Mouse (Mus musculus) cerebellum, postnatal 14 days (tissue): ENCODE results near the gene Vcam1.

Source experiments
- DNase-seq, 2 experiments: peaks; one replicate each; pipeline ENCODE4 v3.0.0; 2021; ENCODE audit warnings: mixed read lengths in 2 of 2

Gene Vcam1

DNA sequence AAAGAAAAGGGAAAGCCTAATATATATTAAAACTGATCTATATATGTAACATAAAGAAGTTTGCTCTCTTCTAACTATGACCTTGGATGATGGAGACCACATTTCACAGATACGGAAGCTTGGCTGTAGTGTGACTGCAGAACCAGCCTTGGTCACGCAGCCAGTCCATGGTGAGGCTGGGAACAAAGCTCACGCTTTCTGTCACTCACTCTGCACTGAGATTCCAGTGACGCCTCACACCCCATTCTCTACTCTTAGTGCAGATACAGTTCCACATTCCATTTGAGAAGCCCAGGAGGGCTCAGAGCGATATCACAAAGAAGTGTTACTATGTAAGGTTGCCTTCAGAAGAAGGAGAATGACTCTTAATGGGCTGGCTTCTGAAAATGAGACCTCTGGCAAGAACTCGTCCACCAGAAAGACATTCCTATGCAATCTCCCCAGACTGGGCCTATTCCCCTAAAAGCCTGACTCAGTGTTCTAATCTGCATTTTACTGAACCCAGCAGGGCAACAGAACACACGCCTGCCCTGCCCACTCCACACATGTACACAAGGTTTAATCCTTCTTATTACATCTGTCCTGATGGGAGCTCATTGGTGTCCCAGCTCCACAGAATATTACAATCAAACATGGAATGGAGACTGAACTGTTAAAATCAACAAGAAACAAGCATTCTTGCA, 2.8 kb downstream of the Vcam1 start:
- DNase-seq: no peak

DNA sequence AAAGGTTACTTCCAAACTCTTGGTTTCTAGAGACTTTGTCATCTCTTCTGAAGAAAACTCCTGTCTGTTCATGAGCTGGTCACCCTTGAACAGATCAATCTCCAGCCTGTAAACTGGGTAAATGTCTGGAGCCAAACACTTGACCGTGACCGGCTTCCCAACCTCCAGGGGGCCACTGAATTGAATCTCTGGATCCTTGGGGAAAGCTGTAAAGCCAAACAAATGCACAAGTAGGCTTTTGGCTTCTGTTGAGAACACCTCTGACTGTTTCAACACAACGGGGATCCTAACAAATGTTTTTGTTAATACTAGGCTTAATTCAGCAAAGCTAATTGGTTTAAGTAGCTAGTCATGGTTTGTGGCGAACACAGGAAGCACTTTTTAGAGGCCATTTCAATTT, 3.4 kb downstream of the Vcam1 start:
- DNase-seq: no peak

DNA sequence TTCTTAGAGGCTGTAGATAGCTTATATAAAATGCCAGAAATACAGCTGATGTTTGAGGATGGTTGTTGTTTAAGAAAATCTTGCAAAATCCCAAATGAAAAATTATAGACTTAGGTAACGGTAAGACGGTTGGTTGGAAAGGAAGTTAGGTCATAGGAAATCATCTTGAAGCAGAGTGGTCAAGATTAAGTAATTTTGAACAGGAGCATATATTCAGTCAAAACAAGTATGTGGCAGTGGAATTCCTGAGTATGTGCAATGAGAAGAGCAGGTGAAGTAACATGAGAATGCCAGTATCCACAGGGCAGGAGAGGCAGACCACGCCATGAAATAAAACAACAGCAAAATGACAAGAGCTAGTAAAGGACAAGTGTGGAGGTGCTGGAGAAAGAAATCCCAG, 5.7 kb downstream of the Vcam1 start:
- DNase-seq: no peak

DNA sequence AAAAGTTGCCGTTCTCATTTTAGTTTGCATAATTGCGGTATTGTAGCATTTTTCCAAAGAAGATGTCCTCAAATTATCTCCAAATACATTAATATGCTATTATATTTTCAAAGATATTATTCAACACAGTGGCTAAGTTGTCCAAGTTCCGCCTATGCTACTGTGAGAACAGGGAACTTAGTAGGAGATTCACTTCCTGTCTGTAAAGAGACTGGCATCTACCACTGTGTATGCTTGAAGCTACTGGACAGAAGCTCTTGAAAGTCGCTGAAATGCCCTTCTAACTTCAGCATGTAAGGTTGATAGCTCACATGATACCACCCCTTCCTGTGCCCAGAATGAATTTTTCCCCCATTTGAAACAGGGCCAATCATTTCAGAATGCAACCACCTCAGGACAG, 6.8 kb downstream of the Vcam1 start:
- DNase-seq: no peak

DNA sequence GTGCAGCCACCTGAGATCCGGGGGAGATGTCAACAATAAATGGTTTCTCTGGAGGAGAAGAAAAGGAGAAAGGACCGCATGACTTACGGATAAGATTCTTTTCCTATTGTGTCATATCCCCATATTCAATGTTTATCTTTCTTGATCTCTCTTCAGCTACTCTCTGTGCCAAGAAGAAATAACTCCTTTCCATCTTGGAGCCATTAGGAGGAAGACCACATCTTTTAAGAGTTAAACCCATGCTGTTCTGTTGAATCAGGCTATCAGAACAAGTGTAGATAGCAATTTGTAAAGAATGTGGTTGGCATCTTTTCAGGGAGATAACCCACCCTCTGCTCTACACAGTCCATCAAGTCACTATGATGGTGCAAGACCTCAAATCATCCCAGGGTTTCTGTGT, 8.5 kb downstream of the Vcam1 start:
- DNase-seq: no peak

DNA sequence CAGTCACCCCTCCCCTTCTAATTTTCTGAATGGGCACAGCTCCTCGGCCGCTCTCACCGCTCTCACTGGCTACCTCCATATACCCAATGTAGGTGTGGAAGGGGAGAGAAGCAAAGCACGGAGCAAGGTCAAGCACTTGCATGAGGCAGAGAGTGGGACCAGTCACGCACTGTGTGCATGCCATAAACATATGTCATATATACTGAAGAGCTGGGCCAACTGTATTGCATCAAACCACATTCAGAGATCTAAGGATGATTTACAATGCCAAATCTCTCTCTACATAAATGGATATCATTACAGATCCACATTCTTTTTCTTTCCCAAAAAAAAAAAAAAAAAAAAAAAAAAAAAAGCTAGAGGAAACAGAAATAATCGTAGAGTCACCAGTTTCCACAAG, 9.1 kb downstream of the Vcam1 start:
- no peak for DNase-seq

DNA sequence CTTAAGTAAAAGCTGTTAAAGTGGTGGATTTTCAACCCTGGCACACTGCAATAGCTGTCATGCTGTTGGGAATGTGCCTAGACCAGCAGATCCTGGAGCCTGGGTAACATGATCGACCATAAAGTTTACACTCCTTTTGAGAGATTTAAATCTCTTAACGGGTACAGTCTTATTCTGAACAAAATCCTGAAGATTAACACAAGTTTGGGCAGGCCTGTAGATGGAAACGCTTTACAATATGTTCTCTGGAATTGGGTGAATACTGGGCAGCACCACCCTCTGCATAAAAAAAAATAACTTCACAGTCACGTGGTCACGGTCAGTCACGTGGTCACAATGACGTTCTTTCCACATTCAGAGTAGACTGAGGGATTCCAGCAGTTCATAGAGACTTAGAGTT, 10.3 kb downstream of the Vcam1 start:
- DNase-seq: no peak

DNA sequence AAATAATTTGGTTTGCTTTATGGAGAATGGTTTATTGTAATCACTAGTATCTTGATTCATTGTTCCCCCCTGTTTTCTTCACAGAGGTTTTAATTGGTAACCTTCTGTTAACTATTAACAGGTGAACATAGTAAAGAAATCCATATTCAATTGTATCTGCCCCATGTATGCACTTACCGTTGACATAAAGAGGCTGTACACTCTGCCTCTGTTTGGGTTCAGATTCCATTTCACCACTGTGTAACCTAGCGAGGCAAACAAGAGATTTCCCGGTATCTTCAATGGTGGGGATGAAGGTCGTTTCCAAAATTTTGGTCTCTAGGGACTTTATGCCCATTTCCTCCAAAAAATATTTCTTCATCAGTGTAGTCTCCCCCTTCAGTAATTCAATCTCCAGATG, 12.4 kb downstream of the Vcam1 start:
- DNase-seq: no peak

DNA sequence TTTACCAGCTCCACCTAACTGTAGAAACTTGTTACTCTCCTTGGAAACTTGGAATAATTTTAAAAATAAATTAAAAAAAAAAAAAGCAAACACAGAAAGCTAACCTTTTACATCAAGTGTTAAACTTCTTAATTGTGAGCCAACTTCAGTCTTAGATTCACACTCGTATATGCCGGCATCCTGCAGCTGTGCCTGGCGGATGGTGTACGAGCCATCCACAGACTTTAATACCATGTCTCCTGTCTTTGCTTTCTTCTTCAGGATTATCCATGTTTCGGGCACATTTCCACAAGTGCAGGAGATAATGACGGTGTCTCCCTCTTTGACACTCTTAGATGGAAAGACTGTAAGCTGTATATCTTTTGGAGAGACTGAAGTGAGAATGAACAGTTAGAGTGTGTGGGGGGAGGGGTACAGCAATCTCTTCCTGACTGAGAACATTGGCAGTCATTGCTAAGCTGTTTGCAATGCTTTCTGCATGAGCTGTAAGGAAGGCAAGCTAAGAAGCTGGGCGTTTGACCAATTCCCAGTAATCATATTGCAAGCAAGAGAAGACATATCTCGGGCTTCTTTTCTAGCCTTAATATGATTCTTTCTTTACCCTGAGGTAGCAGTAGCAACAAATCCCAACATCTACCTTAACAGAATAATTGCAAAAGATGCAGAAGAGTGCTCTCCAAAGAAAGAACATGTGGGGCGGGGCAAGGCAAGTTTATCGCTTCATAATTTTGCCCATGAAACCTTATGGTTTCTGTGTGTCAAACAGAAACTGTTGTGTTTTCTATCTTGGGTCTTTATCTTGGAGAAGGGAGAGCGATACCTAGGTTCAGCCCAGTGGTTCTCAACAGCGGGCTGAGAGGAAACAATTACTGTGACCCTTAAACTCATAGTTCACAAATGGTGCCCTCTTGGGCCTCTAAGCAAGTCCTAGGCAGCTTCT, 15.0 kb downstream of the Vcam1 start:
- DNase-seq: peak; percentile 46 to 54

DNA sequence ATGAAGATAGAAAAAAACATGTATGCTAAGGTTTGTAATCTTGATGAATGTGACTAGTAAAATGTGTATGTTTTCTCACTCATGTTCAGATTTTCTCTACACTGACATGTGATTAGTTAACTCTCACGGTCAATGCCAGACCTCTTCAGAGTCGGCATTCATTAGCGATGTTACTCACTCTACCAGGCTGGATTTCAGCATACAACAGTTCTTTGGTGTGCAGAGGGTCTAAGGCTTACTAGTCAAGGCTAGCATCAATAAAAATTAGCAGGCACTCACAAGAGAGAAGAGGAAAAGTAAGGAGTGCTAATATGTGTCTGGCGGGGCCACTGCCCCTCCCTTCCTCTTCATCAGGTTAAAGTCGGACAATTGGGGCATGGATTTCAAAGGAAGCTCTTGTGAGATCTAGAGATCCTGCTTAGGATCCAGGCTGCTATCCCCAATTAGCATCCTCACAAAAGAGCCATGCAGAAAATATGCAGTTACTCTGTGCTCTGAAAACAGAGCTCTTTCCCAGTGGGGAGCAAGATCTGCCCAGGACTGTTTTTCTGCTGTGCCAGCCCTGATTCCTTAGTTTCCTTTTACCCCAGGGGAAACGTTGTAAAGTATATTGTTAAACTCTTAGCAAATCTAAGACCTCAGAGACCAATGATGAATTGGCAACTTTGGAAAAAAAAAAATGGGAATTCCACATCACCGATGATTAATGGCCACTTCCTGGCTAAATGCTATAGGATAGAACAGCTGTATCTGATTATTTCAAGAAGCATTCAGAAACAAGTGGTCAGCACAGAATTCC, 15.8 kb downstream of the Vcam1 start:
- DNase-seq: no peak

DNA sequence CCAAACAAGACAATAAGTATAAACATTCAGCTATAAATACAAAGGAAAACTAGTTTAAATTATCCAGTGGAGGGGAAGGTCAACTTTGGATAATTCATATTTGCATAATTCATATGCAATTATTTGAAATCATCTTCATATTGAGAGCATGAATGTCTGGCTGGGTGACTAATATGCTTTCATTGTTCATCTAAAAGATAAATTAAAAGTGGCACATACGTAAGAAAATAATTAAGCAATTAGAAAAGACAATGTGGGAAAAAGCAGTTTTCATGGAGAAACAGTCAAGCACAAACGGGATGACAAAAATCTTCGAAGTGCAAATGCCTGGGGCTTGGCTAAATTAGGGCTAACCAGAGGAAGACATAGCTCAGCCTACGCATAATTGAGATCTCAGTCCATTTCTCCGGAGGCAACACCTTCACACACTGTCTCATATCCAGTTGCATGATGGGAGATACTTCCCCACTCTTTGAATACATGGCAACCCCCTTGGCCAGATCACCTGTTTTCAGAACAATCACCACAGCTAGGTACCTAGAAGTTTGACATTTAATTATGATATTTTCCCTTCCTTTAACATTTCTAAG, 16.6 kb downstream of the Vcam1 start:
- no peak for DNase-seq

DNA sequence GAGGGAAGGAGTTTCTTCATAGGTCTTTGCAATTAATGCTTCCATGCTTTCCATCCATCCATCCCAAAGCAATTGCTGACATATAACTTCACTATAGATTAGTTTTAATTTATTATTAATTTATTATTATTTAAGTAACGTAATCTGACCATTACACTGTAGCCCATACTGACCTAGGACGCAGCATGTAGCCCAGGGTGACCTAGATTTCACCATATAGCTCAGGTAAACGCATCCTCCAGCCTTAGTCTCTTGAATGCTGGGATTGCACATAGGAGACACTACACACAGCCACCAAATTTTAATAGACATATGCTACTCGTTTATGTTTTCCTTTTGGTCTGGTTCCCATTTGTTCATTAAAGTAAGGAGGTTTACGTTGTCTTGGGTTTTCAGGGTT, 23.8 kb downstream of the Vcam1 start:
- DNase-seq: no peak

DNA sequence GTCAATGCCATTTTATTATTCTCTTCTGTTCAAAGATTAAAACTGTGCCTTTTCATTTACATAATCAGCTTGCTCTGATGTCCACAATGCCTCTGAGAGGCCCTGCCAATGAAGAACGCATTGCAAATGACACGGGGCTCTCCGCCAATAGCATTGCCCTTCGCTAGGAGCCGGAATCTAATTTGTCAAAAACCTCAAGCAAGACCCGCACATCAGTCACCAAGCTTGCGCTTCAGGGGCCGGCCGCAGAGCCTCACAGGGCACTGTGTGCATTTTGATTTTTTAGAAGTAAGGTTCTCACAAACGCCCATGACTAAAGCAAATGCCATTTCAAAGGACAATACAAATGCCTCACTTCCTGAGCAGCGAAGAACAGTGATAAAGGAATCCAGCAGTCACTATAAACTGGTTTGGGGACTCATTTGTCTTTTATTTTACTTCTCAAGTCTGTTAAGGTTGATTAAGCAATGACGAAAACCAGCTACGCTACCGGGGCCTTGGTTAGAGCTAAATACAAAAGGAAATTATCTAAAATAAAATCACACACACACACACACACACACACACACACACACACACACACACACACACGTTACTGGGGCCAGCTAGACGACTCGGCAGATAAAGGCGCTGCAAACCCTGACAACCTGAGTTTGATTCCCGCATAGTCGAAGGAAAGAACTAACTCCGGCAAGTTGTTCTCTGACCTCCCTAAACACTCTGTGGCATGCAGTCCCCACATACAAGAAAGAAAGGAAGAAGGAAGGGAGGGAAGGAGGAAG, 24.4 kb downstream of the Vcam1 start:
- peak; percentile 88 for DNase-seq

DNA sequence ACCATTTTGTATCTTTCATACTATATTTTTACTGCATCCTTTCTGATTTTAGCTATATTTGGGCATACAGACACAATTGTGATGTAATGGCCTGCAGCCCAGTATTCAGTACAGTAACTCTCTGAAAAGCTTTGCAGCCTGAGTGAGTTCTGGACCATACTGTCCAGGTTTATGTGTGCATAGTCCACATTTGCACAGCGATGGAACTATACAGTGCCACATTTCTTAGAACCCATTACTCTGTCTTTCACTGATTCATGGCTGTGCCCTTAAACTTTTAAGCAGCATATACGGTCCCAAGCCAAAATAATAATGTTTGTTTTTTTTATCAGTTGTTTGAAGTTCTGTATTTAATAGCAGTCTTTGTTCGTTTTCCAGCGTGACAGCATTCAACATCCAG, 25.2 kb downstream of the Vcam1 start:
- no peak for DNase-seq

DNA sequence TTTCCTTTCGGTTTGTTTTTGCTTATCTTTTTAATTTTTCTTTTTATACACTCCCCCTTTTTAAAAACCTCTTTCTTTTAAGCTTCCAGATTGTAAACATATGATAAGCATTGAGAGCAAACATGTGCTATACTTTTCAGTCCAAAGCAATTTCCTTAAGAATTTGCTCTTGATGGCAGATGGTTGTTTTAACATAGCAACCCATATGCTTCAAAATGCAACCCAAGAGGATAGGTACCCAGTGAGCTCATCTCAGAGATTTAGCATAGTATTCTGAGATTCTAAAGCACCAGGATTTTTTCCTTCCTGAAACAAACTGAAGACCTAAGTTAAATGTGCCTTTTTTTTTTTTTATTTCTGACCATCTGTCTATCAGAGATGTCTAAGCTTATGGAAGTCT, 28.6 kb downstream of the Vcam1 start:
- no peak for DNase-seq

DNA sequence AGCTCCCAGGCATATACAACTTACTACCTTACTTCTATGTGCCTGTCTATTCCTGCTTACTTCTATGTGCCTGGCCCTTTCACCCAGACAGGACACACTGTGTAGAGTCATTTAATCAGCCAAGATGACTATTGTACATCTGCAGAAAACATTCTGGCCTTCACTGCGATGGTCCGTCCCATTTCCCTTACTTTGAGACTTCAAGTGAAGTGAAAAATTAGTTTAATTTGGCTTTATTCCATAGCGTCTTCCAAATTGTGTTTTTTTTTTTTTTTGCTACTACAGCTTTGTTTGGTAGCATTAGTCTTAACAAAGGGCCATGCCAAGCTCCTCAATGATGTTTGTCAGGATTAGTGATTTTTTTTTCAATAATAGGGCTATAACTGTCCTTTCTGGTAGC, 33.6 kb downstream of the Vcam1 start:
- DNase-seq: no peak

DNA sequence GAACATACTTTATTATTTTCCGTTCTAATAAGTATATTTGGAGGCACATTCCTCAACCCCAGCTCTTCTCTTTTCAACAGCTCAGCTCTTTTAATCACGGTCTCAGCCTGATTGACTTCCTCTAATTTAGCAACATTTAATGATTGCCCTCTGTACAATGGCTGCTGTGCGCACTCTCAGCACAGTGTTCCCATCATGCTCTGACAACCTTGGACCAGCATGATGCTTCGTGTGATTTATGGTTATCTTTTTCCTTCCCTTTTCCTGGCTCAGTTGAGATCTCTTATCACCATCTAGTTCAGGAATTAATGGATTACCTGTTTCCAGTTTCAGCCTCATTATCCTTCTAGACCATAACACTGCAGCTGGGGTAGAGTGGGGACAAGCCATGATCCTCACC, 34.2 kb downstream of the Vcam1 start:
- DNase-seq: no peak

DNA sequence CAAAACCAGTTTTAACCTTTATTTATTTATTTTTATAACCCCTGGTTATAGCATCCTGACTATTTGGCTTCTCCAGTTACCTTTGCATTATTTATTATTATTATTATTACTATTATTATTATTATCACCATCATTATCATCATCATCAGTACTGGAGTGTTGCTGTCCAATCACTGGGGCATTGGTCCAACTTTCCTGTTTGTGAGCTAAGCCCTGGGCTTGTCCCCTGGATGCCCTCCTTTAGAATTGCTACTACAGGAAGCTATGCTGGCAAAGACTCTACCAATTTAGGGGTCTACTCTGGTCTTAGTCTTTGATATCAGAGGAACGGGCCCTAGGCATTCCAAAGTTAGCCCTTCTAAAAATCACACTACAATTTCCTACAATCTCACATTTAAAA, 34.6 kb downstream of the Vcam1 start:
- DNase-seq: no peak

DNA sequence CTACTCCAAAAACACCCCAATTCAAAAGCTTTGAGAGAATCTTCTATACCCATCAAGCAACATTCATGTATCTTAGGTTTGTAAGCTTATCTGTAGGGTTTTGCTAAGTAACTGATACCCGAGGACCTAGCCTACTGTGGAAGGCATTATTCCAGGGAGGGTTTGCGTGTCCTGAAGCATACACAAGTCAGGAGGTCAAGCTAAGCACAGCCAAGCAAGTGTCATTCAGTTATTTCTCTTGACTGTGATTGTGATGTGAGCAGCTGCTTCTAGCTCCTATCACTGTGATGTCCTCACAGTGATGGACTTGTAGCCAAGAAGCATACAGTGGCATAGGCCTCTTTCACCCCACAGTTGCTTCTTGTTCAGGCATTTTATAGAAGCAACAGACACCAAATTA, 35.2 kb downstream of the Vcam1 start:
- DNase-seq: no peak

DNA sequence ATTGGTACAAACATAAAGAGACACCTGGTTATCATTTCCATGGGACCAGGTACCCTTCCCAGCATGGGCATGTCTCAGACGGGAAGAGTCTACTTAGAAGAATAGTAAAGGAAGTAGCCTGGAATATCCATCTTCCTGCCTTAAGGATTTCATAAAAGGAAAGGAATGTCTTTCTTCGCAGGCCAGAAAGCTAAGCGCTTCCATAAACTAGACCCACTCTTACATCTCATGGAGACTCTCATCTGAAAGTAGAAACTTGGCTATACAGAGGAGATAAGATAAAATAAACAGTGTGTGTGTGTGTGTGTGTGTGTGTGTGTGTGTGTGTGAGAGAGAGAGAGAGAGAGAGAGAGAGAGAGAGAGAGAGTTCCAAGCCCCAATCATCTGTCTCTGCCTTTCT, 36.9 kb downstream of the Vcam1 start:
- DNase-seq: no peak

DNA sequence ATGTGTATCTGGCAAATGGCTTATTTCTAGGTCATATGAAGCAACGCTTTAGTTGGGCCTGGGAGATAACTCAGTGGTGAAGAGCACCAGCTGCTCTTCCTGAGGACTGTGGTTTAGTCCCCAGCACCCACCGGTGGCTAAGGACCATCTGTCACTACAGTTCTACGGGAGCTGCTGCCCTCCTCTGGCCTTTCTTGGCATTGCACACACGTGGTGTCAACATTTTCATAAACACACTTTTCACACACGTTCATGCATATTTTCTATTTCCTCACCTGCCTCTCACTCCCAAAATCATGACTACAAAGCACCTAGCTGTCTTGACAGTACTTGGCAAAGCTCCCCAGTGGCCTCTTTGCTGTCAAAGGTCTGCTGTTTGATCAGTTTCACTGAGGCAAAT, 37.8 kb downstream of the Vcam1 start:
- peak in 1 of 2 experiments; percentile 16 for DNase-seq

DNA sequence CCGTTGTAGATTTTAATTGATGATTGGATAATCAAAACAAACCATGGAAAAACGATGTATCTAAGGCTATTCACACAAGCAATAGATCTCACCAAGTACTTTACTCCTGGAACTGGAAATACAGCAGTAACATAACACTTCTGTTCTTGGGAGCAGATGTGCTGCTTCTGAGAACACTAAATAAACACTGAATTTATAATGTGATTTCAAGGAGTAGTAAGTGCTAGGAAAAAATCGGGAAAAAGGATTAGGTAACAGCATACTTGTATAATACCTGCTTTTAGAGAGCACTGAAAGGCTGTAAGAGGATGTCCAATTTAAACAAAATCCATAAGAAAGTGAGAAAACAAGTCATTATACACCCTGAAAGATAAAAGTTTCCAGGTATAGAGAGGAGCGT, 43.5 kb downstream of the Vcam1 start:
- no peak for DNase-seq
